Mouse (Mus musculus): ENCODE data around the gene Slc16a12. TPM values are rescaled to one million over a fixed set of nuclear protein-coding genes. Genes with fewer than 3 reads are reported as not detected.
A peak's percentile ranks its signal among the peaks of the same experiment; 100 is the strongest.

Slc16a12 gene
- polyA plus RNA-seq, 1 experiment, result 2.8 TPM

DNA sequence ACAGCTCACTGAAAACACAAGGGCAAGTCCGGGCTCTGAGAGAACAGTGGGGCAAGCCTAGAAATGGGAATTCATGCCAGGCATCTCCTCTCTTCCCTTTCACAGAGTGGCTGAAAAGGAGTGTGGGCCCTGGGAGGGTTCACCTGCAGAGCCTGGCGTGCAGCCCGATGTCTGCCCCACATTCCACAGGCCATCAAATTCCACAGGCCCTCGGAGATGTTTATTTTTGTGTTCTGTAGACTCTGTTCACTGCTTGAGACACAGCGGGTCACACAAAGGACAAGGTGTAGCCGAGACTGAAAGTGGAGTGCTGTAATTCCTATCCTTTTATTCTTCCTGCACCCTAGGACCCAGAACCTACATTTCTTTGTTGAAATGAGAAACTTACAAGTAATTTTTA lies 40.8 kb downstream of the Slc16a12 start:
- TF ChIP-seq CTCF (IDR thresholded peaks at IDR 0.05; ENCODE audit: borderline replicate concordance, extremely low read depth, insufficient read depth, insufficient read length), result no peak
- TF ChIP-seq POLR2A (IDR thresholded peaks at IDR 0.05; ENCODE audit: borderline replicate concordance, extremely low read depth, insufficient read depth, insufficient read length, poor library complexity, severe bottlenecking), result no peak
- DNase-seq (ENCODE audit: low read depth), result no peak

DNA sequence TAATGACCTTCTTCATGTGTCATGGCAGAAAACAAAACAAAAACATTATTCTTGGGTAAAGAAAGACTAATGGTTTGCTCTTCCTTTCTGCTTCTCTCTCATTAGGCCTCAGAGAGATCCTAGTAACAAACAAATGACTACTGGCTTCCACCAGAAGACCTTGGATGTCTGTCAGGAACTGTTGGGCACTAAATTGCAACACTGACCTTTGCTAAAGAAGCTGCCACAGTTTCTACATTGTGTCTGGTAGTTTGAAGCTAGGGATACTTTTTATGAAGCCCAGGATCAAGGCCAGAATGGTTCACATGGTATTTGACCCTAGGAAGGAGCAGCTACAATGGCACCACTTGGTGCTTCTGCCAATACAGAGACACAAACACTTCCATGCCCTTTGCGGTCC lies 41.9 kb downstream of the Slc16a12 start:
- TF ChIP-seq CTCF (IDR thresholded peaks at IDR 0.05; ENCODE audit: borderline replicate concordance, extremely low read depth, insufficient read depth, insufficient read length) (no peak), POLR2A (IDR thresholded peaks at IDR 0.05; ENCODE audit: borderline replicate concordance, extremely low read depth, insufficient read depth, insufficient read length, poor library complexity, severe bottlenecking) (no peak)

DNA sequence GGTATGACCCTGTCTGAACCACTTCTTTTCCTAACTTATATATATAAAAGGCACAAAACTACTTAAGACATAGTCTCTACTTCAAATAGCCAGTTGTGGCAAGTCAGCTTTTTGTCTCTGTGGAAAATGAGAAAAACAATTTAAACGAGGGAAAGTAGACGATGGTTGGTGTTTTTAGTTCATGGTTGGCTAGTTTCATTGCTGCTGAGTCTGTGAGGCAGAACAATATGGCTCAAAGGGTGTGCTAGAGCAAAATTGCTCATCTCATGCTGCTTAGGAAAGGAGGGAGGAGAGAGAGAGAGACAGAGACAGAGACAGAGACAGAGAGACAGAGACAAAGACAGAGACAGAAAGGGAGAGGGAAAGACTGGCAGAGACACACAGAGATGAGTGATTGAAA lies 47.8 kb downstream of the Slc16a12 start:
- TF ChIP-seq CTCF (IDR thresholded peaks at IDR 0.05; ENCODE audit: borderline replicate concordance, extremely low read depth, insufficient read depth, insufficient read length) (no peak), POLR2A (IDR thresholded peaks at IDR 0.05; ENCODE audit: borderline replicate concordance, extremely low read depth, insufficient read depth, insufficient read length, poor library complexity, severe bottlenecking) (no peak)
- DNase-seq (ENCODE audit: low read depth), result no peak

More for the DNA sequence above, 41.9 kb downstream of the Slc16a12 start:
- DNase-seq (ENCODE audit: low read depth), result no peak

DNA sequence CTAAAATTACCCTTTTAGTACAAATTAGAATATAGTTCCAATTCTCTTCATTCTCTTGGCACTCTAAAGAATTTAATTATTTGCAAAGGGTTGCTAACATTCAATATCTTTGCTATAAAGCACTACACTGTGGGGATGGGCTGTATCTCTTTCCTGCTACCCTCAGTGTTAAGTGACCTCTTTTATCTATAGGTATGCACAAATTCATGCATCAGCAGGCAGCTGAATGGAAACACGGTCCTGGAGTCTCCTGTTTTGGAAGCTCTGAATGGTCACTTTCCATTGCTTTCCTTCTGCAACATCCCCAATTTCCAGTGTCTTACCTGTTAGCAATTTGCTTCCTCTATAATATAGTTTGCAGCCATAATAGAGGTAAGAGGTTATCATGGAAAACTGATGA lies 48.2 kb downstream of the Slc16a12 start:
- no peak for TF ChIP-seq POLR2A (IDR thresholded peaks at IDR 0.05; ENCODE audit: borderline replicate concordance, extremely low read depth, insufficient read depth, insufficient read length, poor library complexity, severe bottlenecking)
- TF ChIP-seq CTCF (IDR thresholded peaks at IDR 0.05; ENCODE audit: borderline replicate concordance, extremely low read depth, insufficient read depth, insufficient read length), result no peak
- no peak for DNase-seq (ENCODE audit: low read depth)

DNA sequence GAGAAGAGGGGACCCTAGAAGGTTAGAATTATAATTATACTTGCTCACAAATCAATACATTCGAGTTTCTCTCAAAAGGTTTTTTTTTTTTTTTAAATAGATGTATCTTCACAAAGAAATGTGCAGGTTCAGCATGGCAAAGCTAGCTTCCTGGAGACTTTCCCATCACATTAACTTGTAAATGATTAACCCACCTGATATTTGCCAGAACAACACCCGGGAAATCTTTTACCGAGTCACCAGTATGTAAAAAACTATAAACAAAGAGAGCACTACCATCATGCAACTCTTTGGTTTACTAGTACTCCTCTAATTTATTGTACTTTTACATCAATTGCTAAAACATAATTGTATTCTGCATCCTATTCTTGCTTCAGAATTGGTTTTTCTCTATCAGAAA lies 48.7 kb downstream of the Slc16a12 start:
- no peak for TF ChIP-seq POLR2A (IDR thresholded peaks at IDR 0.05; ENCODE audit: borderline replicate concordance, extremely low read depth, insufficient read depth, insufficient read length, poor library complexity, severe bottlenecking)
- no peak for TF ChIP-seq CTCF (IDR thresholded peaks at IDR 0.05; ENCODE audit: borderline replicate concordance, extremely low read depth, insufficient read depth, insufficient read length)
- DNase-seq (ENCODE audit: low read depth), result no peak

DNA sequence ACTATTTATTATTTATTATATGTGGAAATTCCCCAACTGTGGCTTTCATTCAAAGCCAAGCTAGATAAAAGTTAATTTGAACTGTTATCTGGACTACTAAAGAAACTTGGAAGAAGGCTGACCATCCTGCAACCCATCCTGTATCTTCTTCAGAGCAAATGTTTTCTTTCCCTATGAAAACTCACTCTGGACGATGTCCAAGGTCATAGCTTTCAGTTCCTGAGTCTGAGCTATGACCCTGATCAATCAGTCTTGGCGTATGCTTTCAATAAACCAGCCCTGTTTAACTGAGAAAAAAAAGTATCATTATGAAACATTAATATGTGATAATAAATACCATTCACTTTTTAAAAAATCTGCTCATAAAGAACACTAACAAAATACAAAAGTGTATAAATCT lies 49.6 kb downstream of the Slc16a12 start:
- TF ChIP-seq POLR2A (IDR thresholded peaks at IDR 0.05; ENCODE audit: borderline replicate concordance, extremely low read depth, insufficient read depth, insufficient read length, poor library complexity, severe bottlenecking), result no peak
- no peak for DNase-seq (ENCODE audit: low read depth)

DNA sequence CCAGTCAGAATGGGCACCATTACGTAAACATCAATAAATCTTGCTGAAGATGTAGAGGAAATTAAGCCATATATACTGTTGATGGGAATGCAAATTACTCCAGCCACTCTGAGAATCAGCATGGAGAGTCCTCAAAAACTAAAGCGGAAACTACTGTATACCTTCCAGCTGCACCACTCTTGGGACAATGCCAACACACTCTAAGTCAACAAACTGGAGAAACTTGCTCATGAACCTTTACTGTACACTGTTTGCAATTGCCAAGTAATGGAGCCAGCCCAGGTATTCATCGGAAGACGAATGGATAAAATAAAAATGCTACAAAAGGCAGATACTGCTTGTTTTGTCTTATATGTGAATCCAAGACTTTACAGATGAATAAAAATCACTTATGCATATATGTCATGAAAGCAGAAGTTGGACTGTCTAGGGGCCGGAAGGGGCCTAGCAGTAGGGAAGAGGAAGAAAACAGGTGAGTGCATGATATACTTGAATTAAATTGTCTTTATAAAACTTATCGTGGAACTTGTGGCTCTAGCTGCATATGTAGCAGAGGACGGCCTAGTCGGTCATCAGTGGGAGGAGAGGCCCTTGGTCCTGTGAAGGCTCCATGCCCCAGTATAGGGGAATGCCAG lies 50.6 kb downstream of the Slc16a12 start:
- DNase-seq (ENCODE audit: low read depth), result no peak
- TF ChIP-seq POLR2A (IDR thresholded peaks at IDR 0.05; ENCODE audit: borderline replicate concordance, extremely low read depth, insufficient read depth, insufficient read length, poor library complexity, severe bottlenecking) (no peak), CTCF (IDR thresholded peaks at IDR 0.05; ENCODE audit: borderline replicate concordance, extremely low read depth, insufficient read depth, insufficient read length) (no peak)

DNA sequence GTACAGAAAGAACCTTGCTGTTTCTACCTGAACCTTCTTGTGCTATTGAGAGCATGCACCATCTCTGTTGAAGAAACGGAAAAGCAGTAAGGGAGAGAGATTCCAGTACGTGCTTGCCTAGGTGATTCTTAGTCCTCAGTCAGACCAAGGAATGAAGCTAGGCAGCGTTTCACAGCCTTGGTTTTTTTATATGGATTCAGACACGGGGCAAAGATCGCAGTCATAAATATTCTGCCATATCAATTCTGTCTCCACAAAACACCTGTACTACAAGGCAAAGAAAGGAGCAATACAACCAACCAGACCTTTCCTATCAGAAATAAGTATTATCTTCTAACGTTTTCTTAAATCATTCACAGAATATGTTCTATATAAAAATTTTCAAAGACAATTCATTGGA lies 55.7 kb downstream of the Slc16a12 start:
- no peak for DNase-seq (ENCODE audit: low read depth)
- TF ChIP-seq POLR2A (IDR thresholded peaks at IDR 0.05; ENCODE audit: borderline replicate concordance, extremely low read depth, insufficient read depth, insufficient read length, poor library complexity, severe bottlenecking) (no peak), CTCF (IDR thresholded peaks at IDR 0.05; ENCODE audit: borderline replicate concordance, extremely low read depth, insufficient read depth, insufficient read length) (no peak)

DNA sequence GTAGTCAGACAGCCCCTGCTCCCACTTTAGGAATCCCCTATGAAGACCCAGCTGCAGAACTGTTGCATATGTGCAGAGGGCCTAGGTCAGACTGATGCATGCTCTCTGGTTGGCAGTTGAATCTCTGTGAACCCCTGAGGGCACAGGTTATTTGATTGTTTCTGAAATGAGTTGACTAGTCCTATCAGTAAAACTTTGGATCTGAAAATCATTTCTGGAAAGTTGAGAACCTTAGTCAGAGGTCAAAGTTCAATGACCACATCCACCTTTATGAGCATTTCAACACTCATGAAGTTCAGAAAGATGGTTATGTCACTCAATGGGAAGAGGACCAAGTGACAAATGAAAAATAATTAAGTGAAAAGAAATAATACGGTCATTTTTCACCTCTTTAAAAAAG lies 61.6 kb downstream of the Slc16a12 start:
- DNase-seq (ENCODE audit: low read depth), result no peak
- TF ChIP-seq CTCF (IDR thresholded peaks at IDR 0.05; ENCODE audit: borderline replicate concordance, extremely low read depth, insufficient read depth, insufficient read length) (no peak), POLR2A (IDR thresholded peaks at IDR 0.05; ENCODE audit: borderline replicate concordance, extremely low read depth, insufficient read depth, insufficient read length, poor library complexity, severe bottlenecking) (no peak)

DNA sequence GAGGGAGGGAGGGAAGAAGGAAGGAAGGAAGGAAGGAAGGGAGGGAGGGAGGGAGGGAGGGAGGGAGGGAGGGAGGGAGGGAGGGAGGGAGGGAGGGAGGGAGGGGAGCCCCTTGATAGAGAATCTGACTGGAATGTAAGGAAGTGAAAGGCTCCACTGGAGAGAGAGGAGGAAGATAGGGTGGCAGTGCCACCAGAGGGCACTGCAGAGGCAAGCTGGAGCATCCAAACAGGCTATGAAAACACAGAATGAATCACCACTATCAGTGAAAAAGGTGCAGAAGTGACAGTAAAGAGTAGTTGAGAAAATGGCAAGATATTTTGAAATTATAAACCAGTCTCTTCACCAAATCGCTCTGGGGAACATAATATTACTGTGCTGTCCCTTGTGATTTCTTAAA lies 62.2 kb downstream of the Slc16a12 start:
- TF ChIP-seq CTCF (IDR thresholded peaks at IDR 0.05; ENCODE audit: borderline replicate concordance, extremely low read depth, insufficient read depth, insufficient read length) (peak; percentile 75), POLR2A (IDR thresholded peaks at IDR 0.05; ENCODE audit: borderline replicate concordance, extremely low read depth, insufficient read depth, insufficient read length, poor library complexity, severe bottlenecking) (no peak)
- peak; percentile 60 for DNase-seq (ENCODE audit: low read depth)

DNA sequence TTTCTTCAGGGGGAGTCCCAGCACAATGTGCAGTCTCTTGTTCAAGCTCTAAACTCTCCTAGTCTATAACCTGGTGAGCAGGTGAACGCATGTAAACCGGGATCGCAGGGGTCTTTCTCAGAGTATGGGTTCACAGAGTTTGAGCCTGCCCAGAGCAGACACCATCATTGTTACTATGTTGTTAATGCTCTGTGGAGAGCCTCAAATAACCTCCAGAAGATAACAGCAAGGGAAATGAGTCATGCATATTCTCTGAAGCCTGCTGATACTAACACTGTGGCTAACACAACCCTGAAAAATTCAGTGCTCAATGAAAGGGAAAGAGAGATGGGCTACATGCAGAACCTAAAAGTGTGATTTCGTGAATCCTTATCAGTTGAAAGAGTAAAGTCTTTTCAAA lies 68.7 kb downstream of the Slc16a12 start:
- TF ChIP-seq POLR2A (IDR thresholded peaks at IDR 0.05; ENCODE audit: borderline replicate concordance, extremely low read depth, insufficient read depth, insufficient read length, poor library complexity, severe bottlenecking) (no peak), CTCF (IDR thresholded peaks at IDR 0.05; ENCODE audit: borderline replicate concordance, extremely low read depth, insufficient read depth, insufficient read length) (no peak)
- no peak for DNase-seq (ENCODE audit: low read depth)

DNA sequence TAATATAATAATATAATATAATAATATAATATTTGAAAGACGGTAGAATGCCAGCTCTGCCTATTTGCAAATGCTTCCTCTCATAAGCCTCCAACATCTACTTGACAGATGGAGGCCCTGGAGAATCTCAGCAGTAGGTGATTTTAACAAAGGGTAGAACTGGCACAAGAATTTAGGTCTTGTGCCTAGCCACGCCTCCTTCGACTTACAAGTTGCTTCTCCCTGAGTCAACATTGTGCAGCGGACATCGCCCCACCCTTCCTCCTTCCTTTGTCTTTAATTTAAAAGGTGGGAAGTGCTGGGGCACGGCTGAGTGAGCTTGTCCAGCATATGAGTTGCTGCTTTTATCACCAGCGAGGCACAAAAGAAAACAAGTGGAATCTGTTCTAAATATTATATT lies 73.6 kb downstream of the Slc16a12 start:
- TF ChIP-seq CTCF (IDR thresholded peaks at IDR 0.05; ENCODE audit: borderline replicate concordance, extremely low read depth, insufficient read depth, insufficient read length) (no peak), POLR2A (IDR thresholded peaks at IDR 0.05; ENCODE audit: borderline replicate concordance, extremely low read depth, insufficient read depth, insufficient read length, poor library complexity, severe bottlenecking) (no peak)
- DNase-seq (ENCODE audit: low read depth), result peak; percentile 15

Data from brain, embryonic 14.5 days (tissue).